Mouse (Mus musculus) fat pad, adult 2 months (tissue): ENCODE data around the gene Stx19.

Experiments used
- DNase-seq: peaks from one replicate; pipeline ENCODE4 v3.0.0-alpha.2; 2011; ENCODE audit warnings: low read depth, low spot score; ENCODE audit errors: extremely low read depth

Gene Stx19

DNA sequence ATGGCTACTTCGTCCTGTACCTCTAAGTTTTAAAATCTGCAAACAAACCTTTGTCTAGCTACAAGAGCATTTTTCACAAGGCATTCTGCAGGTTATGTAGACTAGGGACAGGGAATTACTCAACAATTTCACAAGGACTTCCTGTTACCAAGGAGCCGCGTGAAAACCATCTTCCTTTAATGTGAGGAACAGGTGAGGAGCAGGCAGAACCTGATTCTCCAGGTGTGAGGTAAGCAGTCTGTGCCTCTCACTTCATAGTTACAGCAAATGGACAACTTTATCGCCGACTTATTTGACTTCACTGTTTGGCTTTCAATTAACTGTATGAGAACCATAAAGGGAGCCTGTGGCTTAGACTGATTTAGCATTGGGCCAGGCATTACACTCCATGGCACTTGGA lies at the start of gene Stx19:
TSS of gene Stx19 (plus strand) at position 186 of the 400 bp plus-strand sequence.
- DNase-seq = peak; percentile 75

DNA sequence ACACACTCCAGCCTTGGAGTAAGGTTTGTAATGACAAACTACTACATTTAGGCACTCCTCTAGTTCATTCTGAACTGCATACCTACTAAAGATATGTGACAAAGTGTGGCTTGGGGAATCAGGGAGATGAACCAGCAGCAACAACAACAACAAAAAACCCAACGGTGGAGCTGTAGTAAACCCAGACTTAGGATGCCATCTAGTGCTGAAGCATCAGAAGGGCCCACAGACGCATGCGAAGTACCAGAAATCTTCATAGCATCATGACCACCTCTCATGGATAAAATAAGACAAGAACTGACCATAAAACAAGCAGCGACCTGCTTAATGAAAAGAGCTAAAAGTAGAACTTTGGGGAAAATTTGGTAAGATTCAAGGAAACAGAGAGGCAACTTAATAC lies 41.0 kb upstream of the Stx19 start:
- DNase-seq = no peak

DNA sequence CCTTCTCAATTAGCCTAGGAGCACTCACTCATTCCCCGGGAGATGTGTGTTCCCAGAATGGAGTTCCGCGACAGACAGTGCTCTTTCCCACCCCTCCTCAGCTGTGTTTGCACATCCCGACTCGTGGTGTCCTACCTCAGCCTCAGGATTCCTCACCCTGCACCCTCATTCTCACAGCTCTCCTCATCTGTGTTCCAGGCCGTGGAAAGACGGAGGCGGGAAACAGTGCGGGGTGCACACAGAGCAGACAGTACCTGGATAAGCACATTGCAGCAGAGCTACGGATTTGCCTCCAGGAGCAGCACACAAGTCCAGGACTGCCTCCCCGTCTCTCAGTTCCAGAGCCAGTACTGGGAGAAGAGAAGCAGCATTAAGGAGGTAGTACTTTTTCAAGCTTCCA lies 38.4 kb upstream of the Stx19 start:
- no peak for DNase-seq

DNA sequence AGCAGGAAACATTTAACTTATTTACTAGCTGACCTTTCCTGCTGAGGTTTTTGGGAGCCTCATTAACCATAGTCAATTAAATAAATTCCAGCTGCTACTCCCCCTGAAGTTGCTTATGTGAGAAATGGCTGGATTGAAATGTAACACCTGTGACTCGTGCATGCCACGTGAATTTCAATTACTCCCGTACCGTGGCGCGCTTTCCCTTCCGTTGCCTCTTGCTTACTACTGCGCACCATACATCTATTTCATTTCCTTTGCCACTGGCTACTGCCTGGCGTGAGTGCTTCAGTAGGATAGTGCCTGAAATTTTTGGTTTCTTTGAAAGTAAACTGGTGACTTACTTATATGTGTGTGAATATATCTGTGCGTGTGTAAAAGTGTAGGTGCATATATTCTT lies 36.2 kb upstream of the Stx19 start:
- DNase-seq = no peak

DNA sequence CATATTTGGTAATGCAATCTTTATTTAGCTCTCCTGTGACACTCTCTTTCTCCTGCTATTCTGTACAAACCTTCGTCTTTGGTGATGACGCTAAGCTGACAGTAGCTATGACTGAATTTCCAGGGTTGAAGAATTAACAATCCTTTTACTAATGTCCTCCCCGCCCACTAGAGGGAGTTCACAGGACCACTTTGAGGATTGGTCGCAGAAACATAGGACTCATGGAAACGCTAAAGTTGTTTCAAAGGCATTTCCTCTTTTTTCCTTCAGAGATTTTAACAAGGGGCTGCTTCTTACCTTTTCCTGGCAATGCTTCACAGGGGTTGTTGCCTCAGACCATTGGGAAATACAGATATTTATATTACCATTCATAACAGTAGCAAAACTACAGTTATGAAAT lies 32.2 kb upstream of the Stx19 start:
- DNase-seq = no peak

DNA sequence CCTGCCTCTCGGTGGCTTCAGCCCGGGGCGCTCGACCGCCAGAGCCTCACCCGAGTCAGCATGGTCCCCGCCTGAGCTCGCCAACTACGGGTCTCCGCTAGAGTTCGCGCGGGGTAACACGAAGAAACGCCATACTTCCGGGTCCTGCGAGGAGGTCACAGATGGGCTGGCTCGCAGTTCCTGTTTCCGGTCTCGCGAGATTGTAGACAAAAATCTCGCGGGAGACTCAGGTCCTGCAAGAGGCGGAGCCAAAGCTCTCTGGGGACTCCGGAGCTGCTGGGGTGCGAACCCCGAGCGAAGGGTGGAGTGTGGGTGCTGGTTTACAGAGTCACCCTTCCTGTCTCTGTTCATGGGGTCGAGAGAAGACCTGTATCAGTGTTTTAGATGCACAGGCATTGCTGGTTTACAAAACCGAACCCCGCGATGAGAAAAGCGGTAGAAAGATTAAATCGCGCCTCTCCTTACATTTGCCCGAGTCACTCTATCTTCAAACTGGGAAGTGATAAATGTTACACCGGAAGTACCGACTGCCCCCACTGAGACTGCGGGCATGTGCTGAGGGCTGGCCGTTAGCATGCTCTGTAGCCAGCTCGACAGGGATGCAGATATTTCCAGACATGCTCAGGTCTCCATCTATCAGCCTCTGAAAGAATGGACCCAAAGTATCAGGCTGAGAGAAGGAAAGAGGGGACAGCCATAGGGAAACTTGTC lies 27.7 kb upstream of the Stx19 start, which contains the start of gene Nsun3:
TSS of gene Nsun3 (minus strand) at position 198 of the 711 bp plus-strand sequence.
- peak; percentile 63 for DNase-seq

DNA sequence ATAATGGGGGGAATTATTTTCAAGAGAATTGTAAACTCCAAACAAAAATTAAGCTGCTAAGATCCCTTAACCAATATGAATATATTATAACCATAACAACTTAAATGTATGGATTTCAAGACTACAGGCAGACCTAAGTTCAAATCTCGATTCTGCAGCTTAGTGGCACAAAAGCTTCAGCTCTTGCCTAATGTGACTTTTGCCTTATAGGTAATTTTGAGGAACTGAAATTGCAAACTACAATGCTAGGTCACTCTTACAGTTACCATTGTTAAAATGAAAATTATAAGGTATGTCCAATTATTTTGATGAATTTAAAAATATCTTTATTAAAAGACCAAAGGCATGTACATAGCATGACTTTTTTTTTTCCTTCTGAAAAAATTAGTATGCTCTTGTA lies 17.9 kb upstream of the Stx19 start:
- no peak for DNase-seq

DNA sequence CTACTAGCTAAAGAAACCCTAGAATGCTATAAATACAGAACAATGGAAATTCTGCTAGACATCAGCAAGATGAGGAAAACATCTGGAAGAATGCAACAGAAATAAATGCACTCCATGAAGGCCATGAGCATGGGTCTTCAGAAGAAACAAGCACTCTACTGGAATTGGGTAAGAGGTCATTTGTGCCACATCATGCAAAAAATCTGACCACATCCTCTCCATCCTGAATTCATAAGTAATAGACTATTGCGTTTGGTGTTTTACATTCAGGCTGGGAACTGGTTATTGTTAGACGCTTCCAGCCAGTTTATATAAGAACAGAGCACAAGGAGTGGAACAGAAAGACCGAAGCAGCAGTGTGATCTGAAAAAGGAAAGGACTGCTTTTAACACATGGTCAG lies 15.7 kb upstream of the Stx19 start:
- no peak for DNase-seq

DNA sequence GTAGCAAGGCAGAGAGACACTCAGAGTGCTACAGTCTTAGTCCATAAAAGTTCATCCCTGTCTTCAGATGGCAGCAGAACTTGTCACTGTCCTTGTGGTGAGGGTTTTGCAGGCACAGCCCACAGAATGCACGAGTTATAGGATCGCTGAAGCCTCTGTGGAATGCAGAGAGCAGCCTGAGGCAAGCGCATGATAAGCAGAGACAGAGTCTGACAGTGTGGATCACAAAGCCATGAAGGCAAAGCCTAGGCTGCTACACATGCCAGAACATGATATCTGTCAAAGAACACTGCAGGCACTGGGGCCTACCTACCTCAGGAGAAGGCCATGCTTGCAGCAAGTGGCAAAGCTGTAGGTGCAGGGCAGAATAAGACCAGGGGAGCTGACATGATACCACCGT lies 15.1 kb upstream of the Stx19 start:
- DNase-seq = no peak

DNA sequence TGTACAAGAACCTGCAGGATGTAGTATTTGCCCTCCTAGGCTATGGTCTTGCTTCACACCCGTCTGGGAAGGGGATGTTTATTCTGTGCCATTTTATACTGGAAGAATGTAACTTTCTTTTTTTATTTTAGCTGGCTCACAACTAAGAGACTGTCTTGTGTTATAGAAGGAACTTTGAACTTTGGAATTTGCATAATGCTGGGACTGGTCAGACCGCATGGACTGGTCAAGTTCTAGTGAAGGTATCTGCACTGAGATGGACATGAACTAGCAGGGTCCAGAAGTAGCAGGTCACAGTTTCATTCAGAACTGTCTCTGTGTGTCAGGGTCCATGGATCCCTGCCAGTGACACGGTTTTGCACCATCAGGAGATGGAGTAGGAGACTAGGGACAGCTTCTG lies 14.6 kb upstream of the Stx19 start:
- no peak for DNase-seq

DNA sequence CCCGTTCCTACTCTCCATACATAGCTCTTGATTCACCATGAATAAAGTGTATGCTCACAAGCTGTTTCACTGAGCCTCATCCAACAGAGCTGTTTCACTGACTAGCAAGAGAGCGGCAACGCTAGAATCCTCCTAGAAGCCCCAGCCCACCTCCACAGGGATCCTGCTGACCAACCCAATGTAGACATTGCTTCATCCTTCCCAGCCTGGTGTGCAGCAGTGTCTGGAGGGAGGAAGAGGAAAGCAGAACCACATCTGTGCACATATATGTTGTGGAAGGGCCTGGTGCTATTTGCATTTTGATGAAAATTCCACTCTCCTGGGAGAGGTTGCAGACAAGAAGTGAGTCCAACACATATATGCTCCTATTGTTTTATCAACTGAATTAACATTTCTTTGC lies 9.9 kb upstream of the Stx19 start:
- no peak for DNase-seq

DNA sequence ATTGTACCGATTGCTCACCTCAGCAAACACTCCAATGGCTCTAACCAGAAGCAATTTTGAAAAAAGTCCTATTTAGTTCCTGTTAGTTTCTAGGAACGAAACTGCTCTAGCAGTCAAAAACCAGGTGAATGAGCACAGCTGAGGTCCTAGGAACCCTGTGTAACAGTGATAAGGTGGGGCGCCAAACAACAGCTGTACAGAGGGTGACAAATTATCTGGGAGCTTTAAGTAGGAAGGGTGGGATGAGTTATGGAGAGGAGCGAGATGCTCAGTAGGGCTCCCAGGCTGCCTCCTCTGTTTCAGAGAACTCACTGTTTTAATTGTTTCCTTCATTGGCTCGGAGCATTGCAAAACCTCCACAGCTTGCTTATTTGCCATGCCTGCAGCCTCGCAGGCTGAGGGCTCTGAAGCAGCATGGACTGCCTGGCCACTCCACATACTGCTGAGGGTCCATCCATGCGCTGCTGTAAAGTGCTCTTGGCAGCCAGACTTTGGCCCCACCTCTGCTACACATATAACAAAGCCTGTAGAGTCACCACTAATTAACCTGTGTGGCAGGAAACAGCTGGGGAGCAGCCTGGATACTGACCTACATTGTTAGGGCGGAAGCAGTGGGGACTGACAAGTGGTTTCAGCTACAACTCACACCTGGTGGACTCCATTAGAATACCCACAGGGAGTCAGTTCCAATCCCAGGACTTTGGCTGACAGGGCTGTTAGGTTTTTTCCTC lies 7.1 kb upstream of the Stx19 start:
- DNase-seq = no peak

DNA sequence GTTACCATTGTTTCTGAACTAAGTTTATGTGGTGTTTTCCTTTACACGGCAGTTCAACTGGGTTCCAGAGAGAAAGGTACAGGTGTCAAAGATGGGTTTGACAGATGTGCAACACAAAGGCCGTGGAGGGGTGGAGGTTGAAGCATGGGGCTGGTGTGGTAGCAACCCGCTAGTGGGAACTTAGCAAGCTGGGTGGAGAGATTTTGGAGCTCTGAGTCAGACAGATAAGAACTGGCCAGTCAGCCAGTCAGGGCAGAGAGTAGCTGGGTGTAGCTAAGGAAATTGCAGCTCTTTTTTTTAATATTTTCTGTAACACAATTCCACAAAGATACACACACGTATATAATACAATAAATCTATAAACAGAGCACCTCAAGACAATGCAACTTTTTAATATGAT lies 3.6 kb upstream of the Stx19 start:
- DNase-seq = no peak

DNA sequence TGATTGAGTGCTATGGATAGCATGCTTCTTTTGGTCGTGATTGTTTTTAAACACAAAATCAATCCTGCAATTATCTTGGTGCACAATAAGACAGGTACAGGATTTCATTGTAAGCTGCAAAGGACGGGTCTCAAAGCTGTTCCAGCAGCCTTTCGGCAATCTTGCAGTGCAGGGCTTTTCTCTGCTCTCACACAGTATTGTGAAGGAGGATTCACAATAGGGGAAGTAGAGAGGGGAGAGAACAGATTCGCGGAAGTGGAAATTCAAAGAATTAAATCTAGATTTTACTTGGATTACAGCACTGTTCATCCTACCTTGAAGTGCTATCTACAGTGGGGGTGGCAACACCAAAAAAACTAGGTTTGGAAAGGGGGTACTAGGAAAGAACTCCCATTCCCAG lies 686 bp upstream of the Stx19 start:
- no peak for DNase-seq

DNA sequence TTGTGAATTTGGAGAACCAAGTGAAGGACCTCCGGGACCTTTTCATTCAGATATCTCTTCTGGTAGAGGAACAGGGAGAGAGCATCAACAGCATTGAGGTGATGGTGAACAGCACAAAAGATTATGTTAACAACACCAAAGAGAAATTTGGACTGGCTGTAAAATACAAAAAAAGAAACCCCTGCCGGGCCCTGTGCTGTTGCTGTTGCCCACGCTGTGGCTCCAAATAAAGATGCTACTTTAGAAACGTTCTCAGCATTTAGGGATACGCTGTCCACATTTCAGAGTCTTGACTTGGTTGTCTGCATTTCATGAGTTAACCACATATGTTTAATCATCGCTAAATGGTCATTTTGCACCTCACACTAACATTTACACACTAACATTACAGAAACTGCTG lies 8.0 kb downstream of the Stx19 start:
- no peak for DNase-seq

DNA sequence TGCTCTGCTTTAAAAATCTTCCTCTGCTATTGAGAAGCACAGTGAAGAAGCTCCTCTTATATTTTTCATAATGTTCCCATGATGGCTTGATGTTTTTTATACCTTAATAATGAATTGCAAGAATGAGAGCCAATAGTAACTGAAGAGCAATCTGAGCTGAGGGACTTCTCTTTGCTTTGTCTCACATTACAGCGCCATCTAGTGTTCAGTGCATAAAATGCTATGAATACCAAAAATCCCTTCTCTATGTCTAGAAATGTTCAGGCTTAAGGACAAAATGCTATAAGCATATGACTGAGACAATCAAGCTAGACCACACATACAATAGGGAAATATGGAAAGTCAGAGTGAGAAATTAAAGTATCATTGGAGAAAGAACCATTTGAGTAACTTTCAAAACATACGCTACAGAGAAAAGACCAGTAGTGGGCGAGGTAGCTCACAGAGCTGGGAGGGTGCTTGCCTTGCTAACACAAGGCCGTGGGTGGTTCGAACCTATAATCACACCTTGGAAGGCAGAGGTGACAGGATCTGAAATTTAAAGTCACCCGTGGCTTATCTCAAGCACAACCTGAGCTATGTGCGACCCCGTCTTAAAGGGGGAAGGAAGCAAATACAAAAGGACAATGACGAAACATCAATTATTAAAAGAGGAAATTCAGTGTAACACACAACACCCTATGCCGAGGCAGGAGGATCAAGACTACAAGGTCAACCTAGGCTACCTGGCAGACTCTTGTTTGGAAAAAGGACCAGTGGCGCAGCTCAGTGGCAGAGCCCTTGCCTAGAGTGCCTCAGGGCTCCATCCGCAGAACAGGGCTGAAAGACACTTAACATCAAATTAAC lies 11.9 kb downstream of the Stx19 start:
- DNase-seq = no peak

DNA sequence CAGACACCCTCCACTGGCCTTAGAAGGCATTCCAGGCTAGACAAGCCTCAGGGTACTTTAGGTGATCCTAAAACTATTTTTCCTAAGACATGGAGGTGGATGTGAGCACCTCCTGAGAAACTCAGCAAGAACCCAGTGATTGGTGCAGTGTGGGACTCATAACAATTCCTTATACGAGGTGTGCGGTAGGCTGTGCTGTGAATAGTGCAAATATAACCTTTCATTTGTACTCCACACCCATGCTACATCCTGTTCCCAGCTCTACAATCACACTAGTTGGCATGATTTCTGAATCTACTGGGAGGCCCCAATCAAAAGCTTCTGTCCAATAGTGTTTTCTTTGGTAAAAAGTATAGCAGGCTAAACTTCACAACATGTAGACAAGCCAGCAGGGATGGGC lies 17.6 kb downstream of the Stx19 start:
- DNase-seq = no peak

DNA sequence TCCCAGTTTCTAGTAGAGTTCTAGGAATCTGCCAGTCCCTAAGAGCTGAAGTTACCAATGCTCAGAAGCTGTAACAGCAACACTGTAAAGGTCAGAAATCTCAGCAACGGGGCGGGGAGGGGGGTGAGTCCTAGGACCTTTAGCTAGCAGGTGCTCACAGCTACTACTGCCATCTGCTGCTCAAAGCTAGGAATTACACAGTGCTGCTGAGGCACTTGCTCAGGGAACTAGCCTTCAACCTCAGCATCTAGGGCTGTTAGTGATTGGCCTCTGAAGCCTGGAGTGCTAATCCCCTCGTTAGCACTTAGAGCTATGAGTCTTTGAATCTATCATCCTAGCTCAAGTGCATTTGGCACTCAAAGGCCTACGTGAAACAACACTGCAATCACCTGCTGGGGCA lies 18.0 kb downstream of the Stx19 start:
- DNase-seq = no peak

DNA sequence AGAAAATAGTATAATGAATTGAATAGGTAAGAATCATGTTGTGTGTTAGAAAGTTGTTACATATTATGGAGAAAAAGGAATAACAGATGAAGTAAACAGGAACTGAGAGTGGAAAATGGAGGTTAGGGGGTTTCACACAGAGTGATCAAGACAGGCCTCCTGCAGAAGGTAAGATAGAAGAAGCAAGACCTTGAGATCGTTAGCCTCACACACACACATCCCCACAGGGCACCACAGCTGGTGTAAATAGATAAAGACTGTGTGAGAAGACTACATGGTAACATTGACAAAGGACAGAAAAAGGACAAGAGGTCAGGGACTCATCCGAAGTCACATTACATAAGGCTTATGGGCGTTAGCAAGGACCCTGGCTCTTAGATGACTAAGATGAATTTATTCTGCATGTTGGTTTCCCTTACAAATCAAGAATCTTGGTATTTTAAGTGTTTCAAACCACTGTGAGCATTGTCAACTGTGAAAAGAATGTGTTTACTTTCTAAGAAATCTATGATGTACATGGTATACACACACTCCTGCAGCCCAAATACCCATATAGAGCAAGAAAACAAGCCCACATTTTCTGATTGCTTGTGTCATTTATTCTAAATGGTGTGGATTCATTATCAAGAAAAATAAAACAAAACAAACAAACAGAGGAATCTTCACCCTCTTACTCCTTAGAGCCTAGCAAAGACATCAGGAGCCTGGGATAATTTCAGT lies 19.7 kb downstream of the Stx19 start:
- no peak for DNase-seq

DNA sequence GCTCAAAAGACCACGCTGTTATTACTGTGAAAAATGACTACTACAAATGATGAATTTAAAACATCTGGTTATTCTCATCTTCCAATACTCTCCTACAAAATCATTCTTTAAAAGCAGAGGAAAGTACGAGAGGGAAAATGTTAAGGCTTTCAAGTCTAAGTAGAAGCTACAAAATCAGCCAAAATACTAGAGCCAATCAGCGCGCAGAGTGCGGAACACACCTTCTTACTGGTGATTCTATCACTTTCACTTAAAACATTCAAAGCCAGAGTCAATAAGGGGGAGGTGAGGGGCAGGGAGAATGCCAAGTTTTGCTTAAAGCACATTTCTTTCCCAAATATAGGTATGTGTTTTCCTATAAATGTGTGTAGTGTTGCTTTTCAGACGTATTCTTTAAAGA lies 30.9 kb downstream of the Stx19 start:
- DNase-seq = no peak
